Mouse (Mus musculus) cerebellum, adult 2 months (tissue): ENCODE measurements around the gene Ano1.

Source experiments
- CTCF ChIP-seq: fragments of 200-500 bp; IDR thresholded peaks from 2 replicates; pipeline ENCODE4 v1.5.1; 2011; ENCODE audit warnings: low read depth, mild to moderate bottlenecking, control low read depth, low read length, moderate library complexity, borderline replicate concordance; ENCODE audit not compliant: insufficient read depth
- POLR2A ChIP-seq: fragments of 200-500 bp; IDR thresholded peaks from 2 replicates; pipeline ENCODE4 v1.6.1; 2011; ENCODE audit warnings: low read length, control low read depth, borderline replicate concordance; ENCODE audit not compliant: insufficient read depth

GRCm38 (mm10) chr7:144759455-144759854 lies 7.7 kb upstream of the Ano1 start:
- no peak for TF ChIP-seq CTCF
- no peak for TF ChIP-seq POLR2A
